Mouse (Mus musculus) heart, embryonic 16.5 days (tissue): ENCODE measurements around the gene Usp5. TPM values are rescaled to one million over a fixed set of nuclear protein-coding genes. Genes with fewer than 3 reads are reported as not detected.

Source experiments
- ATAC-seq: fragments of 200-750 bp; cut with Nextera tagmentation; replicated peaks from 2 replicates; pipeline ENCODE4 v1.8.0; 2017; ENCODE audit warnings: moderate number of reproducible peaks; ENCODE audit not compliant: insufficient read depth, low FRiP score; ENCODE audit errors: extremely low read depth
- H3K27ac ChIP-seq: fragments of 300-500 bp; sonication (generic); 2 replicates; pipeline ENCODE4 v1.5.1; 2014; ENCODE audit warnings: mild to moderate bottlenecking, low read length, control low read depth, moderate library complexity
- H3K27me3 ChIP-seq: fragments of 300-500 bp; sonication (generic); 2 replicates; pipeline ENCODE4 v1.6.1; 2014; ENCODE audit warnings: low read length, mixed read lengths; ENCODE audit not compliant: control insufficient read depth, insufficient read depth
- H3K36me3 ChIP-seq: fragments of 300-500 bp; sonication (generic); 2 replicates; pipeline ENCODE4 v1.6.1; 2014; ENCODE audit not compliant: control insufficient read depth, insufficient read depth
- H3K4me1 ChIP-seq: fragments of 300-500 bp; sonication (generic); 2 replicates; pipeline ENCODE4 v1.6.1; 2014; ENCODE audit warnings: low read length, mixed read lengths; ENCODE audit not compliant: control insufficient read depth, insufficient read depth
- H3K4me2 ChIP-seq: fragments of 300-500 bp; sonication (generic); 2 replicates; pipeline ENCODE4 v1.6.1; 2014; ENCODE audit warnings: low read depth, mild to moderate bottlenecking, control low read depth, low read length
- H3K4me3 ChIP-seq: fragments of 300-500 bp; sonication (generic); 2 replicates; pipeline ENCODE4 v1.5.1; 2014; ENCODE audit warnings: mild to moderate bottlenecking, control low read depth, low read length
- H3K9ac ChIP-seq: fragments of 300-500 bp; sonication (generic); 2 replicates; pipeline ENCODE4 v1.6.1; 2014; ENCODE audit warnings: low read length, control low read depth
- H3K9me3 ChIP-seq: fragments of 300-500 bp; sonication (generic); replicated peaks from 2 replicates; pipeline ENCODE4 v1.6.1; 2016; ENCODE audit warnings: low read length; ENCODE audit not compliant: control insufficient read depth
- WGBS: fragments of 180-500 bp; shearing (Covaris S2); extraction: QIAGEN DNeasy Blood & Tissue Kit; methylation state at CpG from one replicate; pipeline ENCODE4 v1.1.7; 2014; 5-methylcytosine and 5-hydroxymethylcytosine counted together
- polyA plus RNA-seq: library from polyadenylated mRNA; unstranded; fragments of >200 nt; fragmentation: Nextera tagmentation; extraction: Ambion mirVana; gene quantifications from 2 replicates; pipeline ENCODE4 v1.2.1, GENCODE M21; 2015

Usp5 gene
- polyA plus RNA-seq, 1 experiment from 2014 or later, result 104 TPM

- WGBS, result 47% methylated on average over 8 of the region's 8 CpGs
- no peak overlapping the region for H3K4me3 ChIP-seq
- ATAC-seq, result no peak
Observed at GRCm38 (mm10) chr6:124786756-124787420, 42.4 kb downstream of the Usp5 start.

GRCm38 (mm10) chr6:124782436-124782835, 46.8 kb downstream of the Usp5 start:
- Histone ChIP-seq H3K9me3 (no peaks in the 10 kb centered on the region), H3K4me2 (peak overlapping the region; percentile 56), H3K27ac (no peak overlapping the region), H3K4me3 (peak overlapping the region; percentile 43), H3K36me3 (no peaks in the 10 kb centered on the region), H3K4me1 (peaks cover 8% of the 10 kb centered on the region; the same call in 1 of the 2 replicates), H3K9ac (no peak overlapping the region), H3K27me3 (0 out of 2 replicates have a peak, but pooled peaks cover 2% of the 10 kb centered on the region)
- WGBS, result 17% methylated on average over 6 of the region's 6 CpGs
- 0 out of 2 replicates have a peak, but pooled peaks have one; percentile 34 for ATAC-seq

More at GRCm38 (mm10) chr6:124786756-124787420, 42.4 kb downstream of the Usp5 start:
- H3K9ac ChIP-seq, result no peak overlapping the region
- no peaks in the 10 kb centered on the region for H3K36me3 ChIP-seq
- no peaks in the 10 kb centered on the region for H3K27me3 ChIP-seq
- H3K27ac ChIP-seq, result no peak overlapping the region
- H3K4me1 ChIP-seq, result peaks cover 2% of the 10 kb centered on the region; the same call in 1 of the 2 replicates
- H3K4me2 ChIP-seq, result no peak overlapping the region
- no peaks in the 10 kb centered on the region for H3K9me3 ChIP-seq

DNA sequence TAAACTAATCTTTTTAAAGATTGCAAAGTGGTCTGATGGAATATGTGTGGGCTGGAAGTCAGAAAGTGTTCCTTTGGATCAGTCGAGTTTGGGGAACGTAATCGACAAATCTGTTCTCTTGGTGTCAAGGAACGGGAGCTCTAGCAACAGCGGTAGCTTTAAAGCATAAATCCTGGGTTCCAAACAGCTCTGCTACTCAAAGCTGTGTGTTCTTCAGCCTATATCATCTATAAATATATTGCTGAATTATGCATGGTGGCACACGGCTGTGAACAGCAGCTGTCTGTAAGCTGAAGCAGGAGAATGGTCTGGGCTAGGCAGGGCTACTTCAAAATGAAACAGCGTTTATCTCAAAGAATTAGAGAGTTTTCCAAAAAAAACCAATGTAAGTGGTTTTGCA, 48.4 kb downstream of the Usp5 start:
- Histone ChIP-seq H3K9ac (no peak overlapping the region), H3K9me3 (no peaks in the 10 kb centered on the region), H3K27ac (no peak overlapping the region), H3K4me3 (no peak overlapping the region), H3K27me3 (0 out of 2 replicates have a peak, but pooled peaks cover 2% of the 10 kb centered on the region), H3K4me1 (peaks cover 8% of the 10 kb centered on the region; the same call in 1 of the 2 replicates), H3K36me3 (no peaks in the 10 kb centered on the region), H3K4me2 (no peak overlapping the region)
- no peak for ATAC-seq
- 84% methylated on average over 7 of the region's 7 CpGs for WGBS

- Histone ChIP-seq H3K9ac (peak overlapping the region; percentile 7; the same call in 1 of the 2 replicates), H3K27me3 (0 out of 2 replicates have a peak, but pooled peaks cover 2% of the 10 kb centered on the region), H3K36me3 (no peaks in the 10 kb centered on the region), H3K4me1 (peaks cover 8% of the 10 kb centered on the region; the same call in 1 of the 2 replicates), H3K4me3 (peak overlapping the region; percentile 39), H3K27ac (no peak overlapping the region), H3K9me3 (no peaks in the 10 kb centered on the region), H3K4me2 (peak overlapping the region; percentile 61)
- ATAC-seq, result no peak
- 8% methylated on average over 10 of the region's 10 CpGs for WGBS
Observed at GRCm38 (mm10) chr6:124779984-124780416, 49.3 kb downstream of the Usp5 start.

- Histone ChIP-seq H3K27me3 (0 out of 2 replicates have a peak, but pooled peaks cover 2% of the 10 kb centered on the region), H3K4me3 (peak within 1 kb of the TSS; percentile 39), H3K27ac (no peak within 1 kb of the TSS), H3K4me2 (peak within 1 kb of the TSS; percentile 61), H3K9ac (peak within 1 kb of the TSS; percentile 7; the same call in 1 of the 2 replicates), H3K9me3 (no peaks in the 10 kb centered on the region), H3K4me1 (peaks cover 8% of the 10 kb centered on the region; the same call in 1 of the 2 replicates), H3K36me3 (no peaks in the 10 kb centered on the region)
- ATAC-seq, result peak; percentile 37
- 2% methylated on average over 23 of the region's 23 CpGs for WGBS
Observed at GRCm38 (mm10) chr6:124779222-124779983, 49.9 kb downstream of the Usp5 start, which contains the start of gene Lrrc23. Gene Lrrc23 (minus strand): TSS chr6:124779727.

DNA sequence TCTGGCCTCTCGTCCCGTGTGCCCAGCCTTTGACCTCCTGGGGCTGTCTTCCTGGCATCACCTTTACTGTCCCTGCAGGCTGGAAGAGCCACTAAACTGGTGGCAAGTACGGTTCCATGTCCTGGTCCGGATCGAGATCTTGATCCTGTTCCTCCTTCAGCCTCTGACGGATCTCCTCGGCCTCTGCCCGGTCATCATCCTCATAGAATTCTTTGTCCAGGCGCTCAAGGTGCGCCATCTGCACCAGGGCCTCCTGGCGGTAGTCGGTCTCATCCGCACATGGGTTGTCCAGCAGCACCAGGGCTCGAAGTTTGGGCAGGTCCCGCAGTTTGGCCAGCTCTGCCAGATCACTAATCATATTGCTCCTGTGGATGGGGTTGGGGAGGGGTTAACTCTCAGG, 58.8 kb downstream of the Usp5 start:
- Histone ChIP-seq H3K9me3 (no peaks in the 10 kb centered on the region), H3K9ac (no peak overlapping the region), H3K27ac (no peak overlapping the region), H3K4me2 (no peak overlapping the region), H3K27me3 (no peaks in the 10 kb centered on the region; the same call in 1 of the 2 replicates), H3K4me3 (no peak overlapping the region), H3K36me3 (no peaks in the 10 kb centered on the region), H3K4me1 (peaks cover 8% of the 10 kb centered on the region)
- WGBS, result 78% methylated on average over 15 of the region's 15 CpGs
- ATAC-seq, result no peak

DNA sequence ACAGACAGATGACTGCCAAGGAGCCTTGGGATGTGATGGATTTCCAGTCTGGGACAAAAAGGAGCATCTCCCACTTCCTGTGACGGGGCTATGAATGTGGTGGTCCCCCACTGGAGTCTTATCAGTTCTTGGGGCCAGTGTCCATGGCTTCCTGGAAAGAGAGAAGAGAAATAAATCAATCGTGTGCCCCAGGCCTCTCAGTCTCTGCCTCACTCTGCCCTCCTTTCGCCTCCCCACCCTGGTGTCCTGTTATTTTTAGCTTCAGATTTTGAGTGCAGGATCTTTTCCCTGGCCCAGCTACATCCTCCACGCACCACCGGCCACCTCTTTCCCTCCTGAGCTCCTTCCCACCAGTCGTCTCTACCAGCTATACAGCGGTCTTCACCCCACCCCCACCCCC, 59.3 kb downstream of the Usp5 start:
- peak overlapping the region; percentile 66 for H3K4me3 ChIP-seq
- no peak for ATAC-seq
- peak overlapping the region; percentile 75 for H3K9ac ChIP-seq
- H3K4me2 ChIP-seq, result peak overlapping the region; percentile 99
- H3K9me3 ChIP-seq, result no peaks in the 10 kb centered on the region
- H3K27me3 ChIP-seq, result no peaks in the 10 kb centered on the region; the same call in 1 of the 2 replicates
- no peaks in the 10 kb centered on the region for H3K36me3 ChIP-seq
- H3K27ac ChIP-seq, result no peak overlapping the region
- H3K4me1 ChIP-seq, result peaks cover 8% of the 10 kb centered on the region
- 29% methylated on average over 7 of the region's 7 CpGs for WGBS

- H3K27ac ChIP-seq, result no peak within 1 kb of the TSS; the same call in 1 of the 2 replicates
- peak within 1 kb of the TSS; percentile 99 for H3K4me2 ChIP-seq
- no peaks in the 10 kb centered on the region for H3K36me3 ChIP-seq
- WGBS, result 2% methylated on average over 50 of the region's 54 CpGs
- no peaks in the 10 kb centered on the region for H3K9me3 ChIP-seq
- peak; percentile 81 for ATAC-seq
- H3K4me3 ChIP-seq, result peak within 1 kb of the TSS; percentile 66
- peaks cover 8% of the 10 kb centered on the region for H3K4me1 ChIP-seq
- H3K9ac ChIP-seq, result peak within 1 kb of the TSS; percentile 75
- no peaks in the 10 kb centered on the region; the same call in 1 of the 2 replicates for H3K27me3 ChIP-seq
Observed at GRCm38 (mm10) chr6:124769101-124769765, 60.1 kb downstream of the Usp5 start, which contains the start of gene Eno2. Gene Eno2 (minus strand): TSS chr6:124769673.
